Mouse (Mus musculus) megakaryocyte, adult 5-6 weeks (primary cell): ENCODE results near the gene 2010111I01Rik. TPM values are rescaled to one million over a fixed set of nuclear protein-coding genes. Genes with fewer than 3 reads are reported as not detected.

Source experiments
- ATAC-seq: 2 replicates; pipeline ENCODE4 v1.8.0; 2016; ENCODE audit warnings: mild to moderate bottlenecking, inconsistent platforms; ENCODE audit not compliant: poor library complexity, severe bottlenecking
- total RNA-seq, 2 experiments: library from RNA; stranded (forward) in 1 of 2; stranded (reverse) in 1 of 2; fragments of 153-499, 151-499 nt in 1 of 2; fragments of 221-1000, 200-1000 nt in 1 of 2; gene quantifications; 2 replicates each; pipeline versions ENCODE4 v1.2.3 to v1.2.4; 2015 to 2017

Gene 2010111I01Rik
- total RNA-seq, 2 experiments from 2014 or later, result 18.1 to 21.5 TPM

GRCm38 (mm10) chr13:63236159-63236893 lies 271.6 kb downstream of the 2010111I01Rik start:
- no peak for ATAC-seq

DNA sequence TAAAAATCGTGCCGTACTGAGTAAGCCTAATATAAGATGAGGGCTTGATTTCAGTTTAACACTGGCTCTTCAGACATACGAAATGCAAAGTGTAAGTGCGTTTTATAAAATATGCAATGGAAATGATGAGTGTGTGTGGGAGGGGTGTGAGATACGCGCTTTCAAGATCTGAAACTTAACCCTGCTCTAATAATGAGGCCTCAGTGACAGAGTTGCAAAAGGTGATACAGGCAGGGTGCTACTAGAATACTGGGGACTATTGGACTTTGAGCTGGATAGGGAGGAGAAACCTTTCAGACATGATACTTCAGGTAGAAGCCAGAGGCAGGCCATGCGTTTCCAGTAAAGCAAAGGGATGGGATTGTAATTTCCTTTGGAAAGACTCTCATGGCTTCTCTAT lies 273.4 kb downstream of the 2010111I01Rik start:
- ATAC-seq, result no peak

DNA sequence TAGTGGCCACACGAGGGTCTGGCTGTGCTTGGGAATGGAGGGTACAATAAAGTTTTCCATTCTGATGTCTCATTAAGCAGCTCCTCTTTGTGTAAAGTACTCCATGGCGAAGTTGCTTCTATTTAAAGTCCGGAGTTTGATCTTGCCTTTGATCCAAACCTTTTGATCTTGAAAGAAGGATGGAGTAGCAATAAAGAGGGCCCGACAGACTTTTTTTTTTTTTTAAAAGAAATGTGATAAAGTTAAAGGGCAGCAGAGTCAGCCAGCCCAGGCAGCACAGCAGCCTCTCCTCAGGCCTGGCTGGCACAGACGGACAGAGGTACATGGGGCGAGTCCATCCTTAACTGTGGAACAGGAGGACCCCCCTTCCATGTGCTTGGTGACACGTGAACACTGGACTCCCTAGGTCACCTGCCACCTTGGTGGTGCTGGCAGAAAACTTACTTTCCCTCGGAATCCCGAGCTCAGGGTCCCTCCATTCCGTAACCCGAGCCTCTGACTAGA lies 274.7 kb downstream of the 2010111I01Rik start:
- no peak for ATAC-seq

- peak; percentile 84 for ATAC-seq
Observed at GRCm38 (mm10) chr13:63239877-63240671, 275.4 kb downstream of the 2010111I01Rik start.

- ATAC-seq, result 0 out of 2 replicates have a peak, but pooled peaks have one; percentile 2
Observed at GRCm38 (mm10) chr13:63240835-63241234, 276.1 kb downstream of the 2010111I01Rik start.

- no peak for ATAC-seq
Observed at GRCm38 (mm10) chr13:63241665-63242064, 277.0 kb downstream of the 2010111I01Rik start.

DNA sequence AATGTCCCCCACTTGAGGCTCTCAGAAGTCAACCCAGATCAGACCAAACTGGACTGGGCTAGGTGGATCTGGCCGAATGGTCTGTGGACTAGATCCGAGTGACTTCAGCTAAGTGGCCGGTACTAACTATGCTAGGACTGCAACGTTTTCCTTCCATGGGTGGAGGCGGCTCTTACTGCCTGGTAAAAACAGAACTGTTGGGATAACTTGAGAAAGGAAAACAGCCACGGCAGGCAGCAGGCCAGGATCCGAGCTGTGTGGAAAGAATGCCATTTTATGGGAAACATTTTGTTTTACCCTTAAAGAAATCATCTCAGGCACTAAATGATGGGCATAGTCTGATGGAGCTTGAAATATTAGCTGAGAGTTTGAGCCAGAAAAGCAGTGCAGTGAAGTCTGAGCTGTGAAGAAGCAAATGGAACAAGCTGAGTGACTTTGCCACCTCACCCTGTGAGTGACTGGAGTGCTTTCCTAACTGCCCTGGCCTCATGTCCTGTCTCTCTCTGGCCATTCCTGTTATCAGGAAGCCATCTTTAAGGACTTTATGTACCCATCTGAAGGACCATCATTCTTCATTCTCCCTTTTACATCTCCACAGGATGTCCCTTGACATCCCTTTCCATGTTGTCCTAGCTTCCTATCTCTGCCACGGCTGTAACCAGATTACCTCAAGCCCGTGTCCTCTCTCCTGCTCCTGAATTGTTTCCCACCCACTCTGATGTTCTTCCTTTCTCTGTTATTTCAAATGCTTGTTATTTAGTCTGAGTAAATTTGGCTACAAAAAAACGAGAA lies 277.9 kb downstream of the 2010111I01Rik start:
- ATAC-seq, result no peak

DNA sequence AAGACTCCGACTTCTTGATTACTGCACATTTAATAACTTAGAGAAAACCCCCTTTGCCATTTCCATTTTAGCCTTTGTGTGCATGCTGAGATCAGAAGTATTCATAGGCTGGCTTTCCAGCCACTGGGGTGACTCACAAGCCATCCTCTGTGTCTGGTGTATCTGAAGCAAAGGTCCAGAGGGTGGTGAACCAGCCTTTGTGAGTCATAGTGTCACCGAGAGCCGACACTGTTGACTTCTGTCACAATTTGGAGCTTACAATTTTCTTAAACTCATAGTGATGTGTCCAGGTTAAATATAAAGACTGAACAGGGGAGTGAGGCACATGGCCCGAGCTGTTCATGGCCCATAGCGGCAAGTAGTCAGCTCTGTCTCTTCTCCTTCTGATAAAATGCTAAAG lies 278.9 kb downstream of the 2010111I01Rik start:
- ATAC-seq, result no peak

DNA sequence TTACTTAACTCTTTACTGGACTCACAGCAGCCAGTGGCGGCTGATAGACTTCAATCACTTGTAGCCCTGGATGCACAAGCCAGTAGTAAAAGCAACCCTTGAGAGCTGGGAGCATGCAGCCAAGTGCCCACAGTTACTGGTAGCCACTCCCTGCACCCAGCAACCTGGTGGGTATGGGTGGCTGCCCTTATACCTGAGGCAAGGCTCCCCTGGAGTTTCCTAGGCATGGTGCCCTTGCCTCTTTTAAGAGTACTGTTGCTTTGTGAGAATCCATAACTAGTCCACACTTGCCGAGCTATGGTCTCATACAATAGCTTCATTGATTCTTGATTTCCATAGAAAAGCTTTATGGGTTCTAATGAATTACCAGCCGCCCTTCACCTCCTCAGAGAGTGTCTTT lies 279.7 kb downstream of the 2010111I01Rik start:
- no peak for ATAC-seq

DNA sequence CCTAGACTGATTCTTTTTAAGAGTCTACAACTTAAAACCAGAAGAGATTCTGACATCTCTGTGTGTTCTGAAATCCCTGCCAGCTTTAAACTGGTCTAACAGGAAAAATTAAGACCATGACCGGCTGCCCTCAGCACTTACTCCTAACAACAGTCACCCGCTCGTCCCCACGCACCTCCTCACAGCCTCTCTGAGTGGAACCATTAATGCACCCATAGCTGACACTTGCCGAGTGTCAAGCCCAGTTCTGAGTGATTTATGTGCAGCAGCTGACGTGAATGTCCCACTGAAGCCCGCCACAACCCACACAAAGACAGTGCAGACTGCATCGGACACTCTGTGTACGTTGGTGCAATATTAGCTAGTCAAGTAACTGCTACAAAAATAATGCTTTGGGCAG lies 280.5 kb downstream of the 2010111I01Rik start:
- no peak for ATAC-seq

GRCm38 (mm10) chr13:63245812-63246211 lies 281.1 kb downstream of the 2010111I01Rik start:
- ATAC-seq, result no peak

DNA sequence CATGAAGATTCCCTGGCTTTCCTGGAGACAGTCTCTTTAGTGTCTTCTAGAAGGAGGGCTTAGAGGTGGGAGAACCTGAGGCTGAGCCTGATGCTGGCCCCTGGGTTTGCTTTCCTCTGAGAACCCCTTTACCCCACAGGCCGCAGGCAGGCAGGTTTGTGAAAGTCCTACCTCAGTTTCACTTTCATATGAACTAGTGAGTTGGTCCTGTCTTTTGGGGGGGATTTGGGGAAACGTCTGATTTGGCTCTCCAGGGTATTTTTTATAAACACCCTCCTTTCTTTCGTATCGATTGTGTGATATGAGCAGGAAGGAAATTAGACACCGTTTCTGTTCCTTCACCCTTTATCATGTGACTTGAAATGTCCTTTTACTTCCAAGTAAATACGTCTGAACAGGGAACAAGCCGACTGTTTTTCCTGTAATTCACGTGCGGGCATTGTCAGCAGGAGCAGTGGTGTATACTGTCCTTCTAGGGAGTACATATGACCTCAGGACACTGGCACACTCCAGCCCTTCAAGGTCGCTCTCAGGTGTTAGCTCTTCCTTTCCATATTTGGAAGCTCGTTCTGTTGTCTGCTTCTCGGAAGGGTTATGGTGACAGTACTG lies 281.7 kb downstream of the 2010111I01Rik start:
- ATAC-seq, result no peak

DNA sequence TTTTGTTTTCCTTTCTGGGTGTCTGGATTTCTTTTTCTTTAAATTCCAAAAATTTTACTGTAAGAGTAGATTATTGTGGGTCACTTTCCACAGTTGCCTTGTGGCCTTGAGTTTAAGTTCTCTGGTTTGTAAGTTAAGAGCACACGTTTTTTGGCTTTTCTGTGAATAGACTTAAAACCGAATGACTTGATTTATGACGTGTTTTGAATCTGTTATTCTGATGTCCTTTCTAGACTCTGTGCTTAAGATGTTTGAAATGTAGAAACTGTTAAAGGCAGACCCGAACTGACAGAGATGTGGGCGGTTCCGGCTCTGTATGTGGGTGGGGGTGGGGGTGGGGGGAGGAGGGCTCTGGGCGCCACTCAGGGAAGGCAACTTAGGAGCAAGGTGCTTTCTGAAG lies 282.3 kb downstream of the 2010111I01Rik start:
- no peak for ATAC-seq

DNA sequence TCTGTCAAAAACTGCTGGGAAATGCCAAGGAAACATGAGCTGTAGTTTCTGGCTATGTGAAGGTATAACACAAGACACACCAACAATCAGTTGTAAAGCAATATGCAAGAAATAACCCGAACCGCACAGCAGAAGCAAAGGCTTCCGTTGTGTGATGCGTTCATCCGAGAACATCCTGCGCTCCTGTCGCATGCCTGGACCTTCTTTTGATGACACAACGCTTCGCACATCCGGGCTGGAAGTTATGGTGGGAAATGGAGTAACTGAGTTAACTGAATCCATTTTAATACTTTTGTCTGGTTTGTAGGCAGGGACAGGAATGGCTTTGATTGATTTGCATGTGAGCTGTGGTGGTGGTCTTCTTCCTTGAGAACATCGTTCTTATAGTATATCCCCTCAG lies 282.9 kb downstream of the 2010111I01Rik start:
- no peak for ATAC-seq

DNA sequence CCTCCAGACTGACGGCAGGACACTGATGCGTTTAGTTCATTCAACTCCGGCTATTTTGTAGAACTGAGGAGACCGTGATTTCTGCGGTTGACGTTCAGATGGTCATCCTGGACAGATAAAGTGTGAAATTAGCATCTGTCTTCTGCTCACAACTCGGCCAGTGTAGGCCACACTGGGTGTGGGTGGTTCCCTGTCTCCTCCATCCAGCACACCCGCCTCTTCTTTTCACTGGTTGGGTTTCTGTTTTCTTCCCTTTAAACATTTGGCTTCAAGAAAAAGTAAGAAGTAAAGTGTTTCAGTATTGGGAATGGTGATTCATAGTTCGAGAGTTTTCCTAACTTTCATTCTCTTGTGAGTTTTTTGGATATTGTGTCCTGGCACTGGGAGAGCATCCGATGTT lies 283.6 kb downstream of the 2010111I01Rik start:
- ATAC-seq, result no peak

DNA sequence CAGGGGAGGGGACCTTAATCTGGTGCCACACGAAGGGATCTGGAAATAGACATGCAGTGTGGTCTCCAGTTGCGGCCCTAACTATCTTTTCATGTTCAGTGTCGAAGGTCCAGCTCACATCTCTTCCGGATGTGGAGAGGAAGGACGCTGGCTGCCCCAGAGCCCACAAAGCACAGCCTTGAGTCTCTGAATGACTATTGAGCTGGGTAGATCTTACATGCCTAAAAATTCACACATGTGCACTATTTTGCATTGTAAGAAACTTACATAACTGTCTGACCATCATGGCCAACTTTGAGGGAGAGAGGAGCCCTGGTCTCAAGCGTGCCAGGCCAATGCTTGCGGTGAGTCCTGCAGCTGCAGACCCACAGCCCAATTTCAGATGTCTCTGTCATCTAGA lies 284.5 kb downstream of the 2010111I01Rik start:
- peak; percentile 31; the same call in 1 of the 2 replicates for ATAC-seq

DNA sequence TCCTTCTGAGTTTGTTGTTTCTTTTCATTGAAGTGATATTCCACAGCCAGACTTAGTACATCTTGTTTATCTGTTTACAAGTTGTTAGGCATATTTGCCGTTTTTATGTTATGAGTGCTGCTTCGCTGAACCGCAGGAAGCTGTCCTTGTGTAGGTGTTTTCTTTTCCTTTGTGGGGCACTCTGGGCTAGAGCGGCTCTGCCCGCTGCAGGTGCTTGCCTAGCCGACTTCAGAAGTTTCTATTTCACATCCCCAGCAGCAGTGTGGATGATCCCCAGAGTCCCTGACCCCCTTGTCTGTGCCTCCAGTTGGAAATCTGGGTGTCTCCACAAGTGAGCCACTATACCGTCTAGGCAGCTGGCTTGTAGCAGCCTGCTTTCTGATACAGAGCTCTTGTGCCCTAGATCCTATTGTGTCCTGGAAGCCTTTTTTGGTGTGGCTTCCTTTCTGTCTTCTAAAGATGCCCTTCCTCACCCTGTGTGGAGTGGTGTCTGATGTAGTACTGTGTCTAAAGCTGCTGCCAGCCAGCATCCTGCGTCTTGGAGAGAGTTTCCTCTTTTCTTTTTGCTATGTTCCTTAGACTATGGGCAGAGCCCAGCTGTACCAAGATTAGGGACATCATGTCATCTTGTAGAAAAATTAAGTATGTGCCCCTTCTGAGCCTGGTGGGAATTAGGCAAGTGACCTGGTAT lies 285.2 kb downstream of the 2010111I01Rik start:
- ATAC-seq, result peak; percentile 33

- no peak for ATAC-seq
Observed at GRCm38 (mm10) chr13:63250441-63250980, 285.8 kb downstream of the 2010111I01Rik start.

GRCm38 (mm10) chr13:63251118-63251889 lies 286.6 kb downstream of the 2010111I01Rik start:
- ATAC-seq, result no peak
